Mouse (Mus musculus) megakaryocyte, embryonic 14.5 days (primary cell): ENCODE results near the gene Rab12. TPM values are rescaled to one million over a fixed set of nuclear protein-coding genes. Genes with fewer than 3 reads are reported as not detected.

Experiments
- H3K27me3 ChIP-seq: replicated peaks from 2 replicates; pipeline ENCODE3; 2012; ENCODE audit warnings: inconsistent platforms
- H3K36me3 ChIP-seq: replicated peaks from 2 replicates; pipeline ENCODE3; 2012; ENCODE audit warnings: low read length, inconsistent platforms, mixed read lengths
- H3K4me1 ChIP-seq: 2 replicates; pipeline ENCODE4 v1.6.1; 2012; ENCODE audit warnings: inconsistent platforms
- H3K4me3 ChIP-seq: replicated peaks from 2 replicates; pipeline ENCODE3; 2012; ENCODE audit warnings: moderate library complexity, mild to moderate bottlenecking, inconsistent platforms
- H3K9me3 ChIP-seq: 2 replicates; pipeline ENCODE4 v1.6.1; 2012; ENCODE audit warnings: inconsistent platforms
- FLI1 ChIP-seq: IDR thresholded peaks from 2 replicates; pipeline ENCODE4 v1.6.1; 2012; ENCODE audit warnings: low read length, inconsistent platforms, mixed read lengths
- GATA1 ChIP-seq: IDR thresholded peaks from 3 replicates; pipeline ENCODE4 v1.6.1; 2012; ENCODE audit warnings: mixed read lengths, low read length, inconsistent platforms, borderline replicate concordance
- polyA plus RNA-seq: library from polyadenylated mRNA; stranded (reverse); fragments of >175 nt; gene quantifications from 2 replicates; pipeline ENCODE4 v1.2.3, GENCODE M21; 2012; ENCODE audit warnings: low replicate concordance; ENCODE audit not compliant: insufficient read depth

Gene Rab12
- polyA plus RNA-seq, 1 experiment = 9.9 TPM

GRCm38 (mm10) chr17:66480491-66481278, 38.8 kb downstream of the Rab12 start:
- Histone ChIP-seq H3K36me3 (no peaks in the 10 kb centered on the region), H3K4me3 (no peak overlapping the region), H3K9me3 (peaks cover 5% of the 10 kb centered on the region; the same call in 1 of the 2 replicates), H3K4me1 (peaks cover 18% of the 10 kb centered on the region), H3K27me3 (peaks cover 39% of the 10 kb centered on the region)
- TF ChIP-seq FLI1 (no peak), GATA1 (no peak)

DNA sequence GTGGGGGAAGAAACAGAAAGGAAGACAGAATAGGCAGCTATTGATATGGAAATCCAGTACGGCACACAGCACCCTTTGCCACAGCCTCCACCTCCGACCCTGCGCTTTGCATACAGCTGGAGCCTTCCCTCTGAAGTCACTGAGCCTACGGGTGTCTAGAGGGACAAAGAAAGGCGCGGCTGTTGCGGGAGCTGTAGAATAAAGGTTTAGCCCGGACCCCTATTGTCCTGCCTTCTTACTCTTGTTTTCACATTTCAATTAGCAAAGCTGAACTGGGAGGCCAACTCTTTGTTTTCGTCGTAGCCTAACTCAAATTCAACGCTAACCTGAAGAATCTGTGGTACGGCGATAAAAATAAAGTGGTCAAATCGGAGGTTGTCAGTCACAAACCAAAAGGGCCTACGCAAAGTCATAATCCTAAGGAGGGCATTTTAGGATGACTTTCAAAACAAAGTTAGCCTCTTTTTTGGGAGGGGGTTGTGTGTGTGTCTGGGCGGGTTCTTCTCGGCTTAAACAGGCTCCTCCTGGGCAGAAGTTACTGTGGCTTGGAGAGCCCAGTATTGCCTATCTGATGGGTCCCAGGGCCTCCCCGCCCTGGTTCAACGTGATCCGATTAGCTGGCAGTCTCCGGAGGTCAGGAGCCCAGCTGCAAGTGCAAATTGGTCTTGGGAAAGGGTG, 39.6 kb downstream of the Rab12 start:
- Histone ChIP-seq H3K27me3 (peaks cover 39% of the 10 kb centered on the region), H3K4me3 (peak overlapping the region; percentile 64), H3K4me1 (peaks cover 15% of the 10 kb centered on the region), H3K36me3 (no peaks in the 10 kb centered on the region), H3K9me3 (peaks cover 11% of the 10 kb centered on the region)
- no peak for TF ChIP-seq FLI1
- TF ChIP-seq GATA1 = no peak

- TF ChIP-seq GATA1 (no peak), FLI1 (no peak)
- H3K4me1 ChIP-seq = peaks cover 15% of the 10 kb centered on the region
- peaks cover 35% of the 10 kb centered on the region for H3K27me3 ChIP-seq
- peaks cover 17% of the 10 kb centered on the region for H3K9me3 ChIP-seq
- H3K4me3 ChIP-seq = peak overlapping the region; percentile 82
- H3K36me3 ChIP-seq = no peaks in the 10 kb centered on the region
Observed at GRCm38 (mm10) chr17:66479311-66479710, 40.2 kb downstream of the Rab12 start.

- no peak for TF ChIP-seq FLI1
- TF ChIP-seq GATA1 = no peak
- no peaks in the 10 kb centered on the region for H3K36me3 ChIP-seq
- H3K9me3 ChIP-seq = peaks cover 19% of the 10 kb centered on the region
- H3K27me3 ChIP-seq = peaks cover 8% of the 10 kb centered on the region
- no peaks in the 10 kb centered on the region for H3K4me1 ChIP-seq
- H3K4me3 ChIP-seq = no peak overlapping the region
Observed at GRCm38 (mm10) chr17:66473205-66473604, 46.3 kb downstream of the Rab12 start.

GRCm38 (mm10) chr17:66471775-66472174, 47.8 kb downstream of the Rab12 start:
- TF ChIP-seq FLI1 (no peak), GATA1 (no peak)
- no peaks in the 10 kb centered on the region for H3K4me1 ChIP-seq
- peaks cover 19% of the 10 kb centered on the region for H3K9me3 ChIP-seq
- no peak overlapping the region for H3K4me3 ChIP-seq
- H3K36me3 ChIP-seq = no peaks in the 10 kb centered on the region
- H3K27me3 ChIP-seq = peaks cover 5% of the 10 kb centered on the region

DNA sequence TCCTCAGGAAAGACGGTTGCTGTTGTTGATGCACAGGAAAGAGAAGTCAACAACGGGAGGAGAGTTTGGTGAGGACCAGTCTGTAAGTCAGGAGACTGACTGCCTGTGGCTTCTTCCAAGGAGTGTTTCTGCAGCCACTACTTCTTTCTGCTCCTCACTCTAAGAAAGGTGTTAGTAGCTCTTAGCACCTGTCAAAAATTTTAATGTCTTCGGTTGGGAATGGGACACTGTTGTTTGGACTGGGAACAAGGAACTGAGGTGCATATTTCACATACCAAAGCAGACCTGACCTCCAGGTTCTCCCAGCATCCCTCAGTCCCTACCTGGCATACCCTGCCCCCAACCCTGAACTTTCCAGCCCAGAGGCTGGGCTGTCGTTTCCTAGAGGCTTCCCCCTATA, 48.3 kb downstream of the Rab12 start:
- Histone ChIP-seq H3K27me3 (peaks cover 3% of the 10 kb centered on the region), H3K9me3 (peaks cover 19% of the 10 kb centered on the region), H3K4me1 (no peaks in the 10 kb centered on the region), H3K4me3 (no peak overlapping the region), H3K36me3 (no peaks in the 10 kb centered on the region)
- TF ChIP-seq FLI1 (no peak), GATA1 (no peak)

DNA sequence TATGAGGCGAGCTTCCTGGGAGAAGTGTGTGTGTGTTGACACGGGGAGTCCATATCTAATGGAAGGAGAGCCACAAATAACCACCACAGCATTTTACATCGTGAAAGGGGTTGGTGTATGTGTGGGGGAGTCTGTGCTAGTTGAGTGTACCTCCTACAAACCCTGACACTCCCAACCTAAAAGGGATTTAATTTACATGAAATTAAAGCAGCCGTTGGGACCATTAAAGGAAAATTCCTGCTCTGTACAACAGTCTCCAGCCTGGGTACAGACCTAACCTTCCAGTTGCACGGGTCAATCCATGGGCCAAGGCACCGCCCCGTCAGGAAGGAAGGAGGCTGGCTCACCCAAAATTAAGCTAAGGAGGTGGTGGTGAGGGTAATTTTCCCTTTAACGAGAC, 49.5 kb downstream of the Rab12 start:
- TF ChIP-seq FLI1 (no peak), GATA1 (no peak)
- Histone ChIP-seq H3K36me3 (no peaks in the 10 kb centered on the region), H3K27me3 (peaks cover 2% of the 10 kb centered on the region), H3K4me3 (no peak overlapping the region), H3K4me1 (no peaks in the 10 kb centered on the region), H3K9me3 (peaks cover 14% of the 10 kb centered on the region)

DNA sequence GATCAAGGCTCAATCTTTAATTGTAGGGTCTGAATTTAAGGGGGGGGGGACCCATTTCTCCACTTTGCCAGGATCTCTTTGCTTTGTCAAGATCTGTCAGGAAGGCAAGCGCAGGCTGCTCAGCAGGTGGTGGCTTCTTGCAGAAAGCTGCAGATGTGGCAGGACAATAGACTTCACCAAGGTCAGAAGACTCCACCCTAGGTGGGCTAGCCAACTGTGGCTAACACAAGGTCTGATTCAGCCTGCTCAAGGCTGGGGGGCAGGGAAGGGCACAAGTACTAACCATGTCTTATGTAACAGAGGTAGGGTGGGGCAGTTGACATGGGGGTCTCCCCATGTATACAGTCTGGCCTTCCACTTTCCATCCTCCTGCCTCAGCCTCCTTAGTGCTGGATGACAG, 62.3 kb downstream of the Rab12 start:
- no peak for TF ChIP-seq GATA1
- TF ChIP-seq FLI1 = no peak
- no peak overlapping the region for H3K4me3 ChIP-seq
- H3K9me3 ChIP-seq = 0 out of 2 replicates have a peak, but pooled peaks cover 3% of the 10 kb centered on the region
- H3K27me3 ChIP-seq = peaks cover 29% of the 10 kb centered on the region
- no peaks in the 10 kb centered on the region for H3K36me3 ChIP-seq
- H3K4me1 ChIP-seq = no peaks in the 10 kb centered on the region

- Histone ChIP-seq H3K9me3 (0 out of 2 replicates have a peak, but pooled peaks cover 4% of the 10 kb centered on the region), H3K36me3 (no peaks in the 10 kb centered on the region), H3K4me3 (no peak overlapping the region), H3K27me3 (peaks cover 73% of the 10 kb centered on the region), H3K4me1 (peaks cover 32% of the 10 kb centered on the region)
- TF ChIP-seq FLI1 (no peak), GATA1 (no peak)
Observed at GRCm38 (mm10) chr17:66451143-66451542, 68.4 kb downstream of the Rab12 start.

- H3K4me1 ChIP-seq = peaks cover 32% of the 10 kb centered on the region
- peak overlapping the region; percentile 93 for H3K4me3 ChIP-seq
- no peak for TF ChIP-seq GATA1
- TF ChIP-seq FLI1 = no peak
- H3K27me3 ChIP-seq = peaks cover 75% of the 10 kb centered on the region
- H3K9me3 ChIP-seq = 0 out of 2 replicates have a peak, but pooled peaks cover 4% of the 10 kb centered on the region
- H3K36me3 ChIP-seq = no peaks in the 10 kb centered on the region
Observed at GRCm38 (mm10) chr17:66450526-66451070, 68.9 kb downstream of the Rab12 start.
